Comparison of ENCODE assay signal across 25 mouse cellular contexts in the genomic region with DNA sequence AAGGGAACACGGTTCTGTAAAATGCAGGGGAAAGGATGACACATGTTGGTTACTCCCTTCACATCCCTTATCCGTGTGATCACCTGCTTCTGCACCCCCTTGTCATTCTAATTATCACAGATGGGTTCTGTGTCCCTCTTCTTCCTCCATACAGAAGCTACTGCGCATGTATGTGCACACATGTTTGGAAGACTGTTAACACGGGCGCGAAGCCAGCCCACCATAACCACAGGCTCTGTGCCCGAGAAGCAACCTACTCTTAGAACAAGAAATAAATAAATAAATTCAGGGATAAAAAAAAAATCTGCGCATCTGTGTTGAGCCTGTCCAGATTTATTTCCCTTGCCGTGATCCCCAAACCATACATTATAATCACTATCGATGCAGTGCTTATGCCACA.
DNase-seq lines count a peak whose midpoint lies in the region.
"Had no signal": no experiment of that assay in that cellular context is flagged by ENCODE, and none has a peak within 500 bp of the region (broad histone marks: within the 10 kb centered on the region; RNA-seq: fewer than 3 reads in every experiment).

No protein-coding gene starts in this region.

- peak; percentile 22 for DNase-seq in right cerebral cortex, postnatal 14 days
- no peak for DNase-seq in right cerebral cortex, postnatal 4 days
- DNase-seq in layer of hippocampus, adult 18-20 months (ENCODE audit: low spot score in 2 of 2) = peak; percentile 50 to 77
- DNase-seq in layer of hippocampus, adult 9-10 months (ENCODE audit: low spot score) = peak; percentile 27
- DNase-seq in layer of hippocampus, postnatal 36 days = peak; percentile 19 to 25
- no peak for DNase-seq in embryonic facial prominence, embryonic 10.5 days (ENCODE audit: low spot score)
- DNase-seq in adrenal gland, adult (ENCODE audit: inconsistent age in 2 of 2, low spot score in 1 of 2) = no peak
- no peak for DNase-seq in spleen, postnatal 10 days (ENCODE audit: low spot score in 2 of 2)
- DNase-seq: adrenal gland, adult 8-10 months; adrenal gland, postnatal 36 days; cerebellum, adult 11 months; cerebellum, adult 9-10 months; cerebellum, postnatal 25 days; gastrocnemius, postnatal 25 days; heart, adult 18-20 months; heart, postnatal 10 days; heart, postnatal 36 days had no signal

- H3K9me3 ChIP-seq in embryonic facial prominence, embryonic 10.5 days = no peaks in the 10 kb centered on the region
- H3K9me3 ChIP-seq: embryonic facial prominence, embryonic 13.5 days; forebrain, embryonic 12.5 days; forebrain, embryonic 15.5 days; heart, embryonic 12.5 days; heart, embryonic 15.5 days; hindbrain, embryonic 10.5 days; hindbrain, embryonic 13.5 days had no signal

- peaks cover 15% of the 10 kb centered on the region; the same call in 1 of the 2 replicates for H3K4me1 ChIP-seq in embryonic facial prominence, embryonic 10.5 days
- H3K4me1 ChIP-seq: heart, embryonic 12.5 days; heart, embryonic 15.5 days had no signal

- 94% methylated on average over 10 of the region's 10 CpGs for WGBS in embryonic facial prominence, embryonic 10.5 days

- H3K4me3 ChIP-seq in embryonic facial prominence, embryonic 10.5 days = no peak overlapping the region
- H3K4me3 ChIP-seq: embryonic facial prominence, embryonic 13.5 days; erythroblast, embryonic 14.5 days; forebrain, embryonic 12.5 days; forebrain, embryonic 15.5 days; heart, embryonic 12.5 days; heart, embryonic 15.5 days; hindbrain, embryonic 10.5 days; hindbrain, embryonic 13.5 days had no signal

- H3K27me3 ChIP-seq in embryonic facial prominence, embryonic 10.5 days (replicated peaks; ENCODE audit: low read depth, poor library complexity, severe bottlenecking) = peaks cover 3% of the 10 kb centered on the region; the same call in 1 of the 2 replicates
- H3K27me3 ChIP-seq: embryonic facial prominence, embryonic 13.5 days; forebrain, embryonic 12.5 days; forebrain, embryonic 15.5 days; heart, embryonic 15.5 days; hindbrain, embryonic 13.5 days had no signal

- no peak overlapping the region for H3K27ac ChIP-seq in embryonic facial prominence, embryonic 10.5 days (replicated peaks)
- H3K27ac ChIP-seq: embryonic facial prominence, embryonic 13.5 days; forebrain, embryonic 12.5 days; forebrain, embryonic 15.5 days; heart, embryonic 15.5 days; hindbrain, embryonic 10.5 days; hindbrain, embryonic 13.5 days had no signal

- no peaks in the 10 kb centered on the region for H3K36me3 ChIP-seq in embryonic facial prominence, embryonic 10.5 days (replicated peaks)
- H3K36me3 ChIP-seq: embryonic facial prominence, embryonic 13.5 days; forebrain, embryonic 12.5 days; forebrain, embryonic 15.5 days; heart, embryonic 12.5 days; heart, embryonic 15.5 days; hindbrain, embryonic 10.5 days; hindbrain, embryonic 13.5 days had no signal

Comparison
In these comparisons a context has a peak if more than half of its experiments do, and no peak if none do; other contexts are left out.
1. DNase-seq: peak in right cerebral cortex, postnatal 14 days (single experiment), layer of hippocampus, adult 18-20 months (2 of 2), layer of hippocampus, adult 9-10 months (single experiment) and layer of hippocampus, postnatal 36 days (2 of 2); none in right cerebral cortex, postnatal 4 days (single experiment), embryonic facial prominence, embryonic 10.5 days (single experiment), adrenal gland, adult (0 of 2) and spleen, postnatal 10 days (0 of 2).